Mouse (Mus musculus) intestine, embryonic 15.5 days (tissue): Measurements from ENCODE around the gene Ptf1a. TPM values are rescaled to one million over a fixed set of nuclear protein-coding genes. Genes with fewer than 3 reads are reported as not detected.

Experiments used
- ATAC-seq: fragments of 200-750 bp; cut with Nextera tagmentation; 2 replicates; pipeline ENCODE4 v1.8.0; 2017; ENCODE audit warnings: moderate TSS enrichment, moderate library complexity
- H3K27ac ChIP-seq: fragments of 300-500 bp; sonication (generic); 2 replicates; pipeline ENCODE4 v1.5.1; 2015; ENCODE audit warnings: mild to moderate bottlenecking, inconsistent platforms
- H3K27me3 ChIP-seq: fragments of 300-500 bp; sonication (generic); replicated peaks from 2 replicates; pipeline ENCODE4 v1.6.1; 2015; ENCODE audit warnings: inconsistent platforms
- H3K36me3 ChIP-seq: fragments of 300-500 bp; sonication (generic); 2 replicates; pipeline ENCODE4 v1.6.1; 2015; ENCODE audit warnings: inconsistent platforms
- H3K4me1 ChIP-seq: fragments of 300-500 bp; sonication (generic); replicated peaks from 2 replicates; pipeline ENCODE4 v1.6.1; 2015; ENCODE audit warnings: inconsistent platforms
- H3K4me2 ChIP-seq: fragments of 300-500 bp; sonication (generic); replicated peaks from 2 replicates; pipeline ENCODE4 v1.6.1; 2015; ENCODE audit warnings: mild to moderate bottlenecking, inconsistent platforms
- H3K4me3 ChIP-seq: fragments of 300-500 bp; sonication (generic); replicated peaks from 2 replicates; pipeline ENCODE4 v1.5.1; 2015; ENCODE audit warnings: inconsistent platforms
- H3K9ac ChIP-seq: fragments of 300-500 bp; sonication (generic); 2 replicates; pipeline ENCODE4 v1.6.1; 2015; ENCODE audit warnings: inconsistent platforms
- H3K9me3 ChIP-seq: fragments of 300-500 bp; sonication (generic); 2 replicates; pipeline ENCODE4 v1.6.1; 2016; ENCODE audit warnings: inconsistent platforms
- WGBS: fragments of 180-500 bp; shearing (Covaris S2); methylation state at CpG from one replicate; pipeline ENCODE4 v1.1.7; 2015; 5-methylcytosine and 5-hydroxymethylcytosine counted together
- polyA plus RNA-seq: library from polyadenylated mRNA; unstranded; fragments of >200 nt; fragmentation: Nextera tagmentation; extraction: Ambion mirVana; gene quantifications from 2 replicates; pipeline ENCODE4 v1.2.1, GENCODE M21; 2015

The Ptf1a gene
- polyA plus RNA-seq, 1 experiment from 2014 or later = 10.8 TPM

DNA sequence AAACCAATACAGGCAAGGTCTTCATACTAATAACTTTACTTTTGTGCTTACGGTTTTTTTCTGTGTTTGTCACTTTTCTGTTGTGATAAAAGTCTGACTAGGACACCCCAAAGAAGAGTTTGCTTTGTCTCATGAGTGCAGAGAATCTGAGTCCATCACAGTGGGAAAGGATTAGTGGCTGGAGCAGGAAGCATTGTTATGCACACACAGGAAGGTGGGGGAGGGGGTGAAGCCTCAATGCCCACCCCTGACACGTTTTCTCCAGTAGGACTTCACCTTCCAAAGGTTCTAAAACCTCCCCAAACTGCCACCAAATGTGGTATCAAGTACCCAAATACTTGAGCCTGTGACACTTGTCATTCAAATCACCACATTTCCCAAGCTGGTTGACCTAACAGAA is 16.5 kb downstream of the Ptf1a start:
- H3K36me3 ChIP-seq = no peaks in the 10 kb centered on the region
- no peaks in the 10 kb centered on the region for H3K9me3 ChIP-seq
- WGBS = 39% methylated on average over 2 of the region's 2 CpGs
- no peak overlapping the region for H3K4me3 ChIP-seq
- H3K4me2 ChIP-seq = no peak overlapping the region
- H3K4me1 ChIP-seq = no peaks in the 10 kb centered on the region
- no peak overlapping the region for H3K27ac ChIP-seq
- no peak for ATAC-seq
- H3K9ac ChIP-seq = no peak overlapping the region
- H3K27me3 ChIP-seq = peaks cover 12% of the 10 kb centered on the region

DNA sequence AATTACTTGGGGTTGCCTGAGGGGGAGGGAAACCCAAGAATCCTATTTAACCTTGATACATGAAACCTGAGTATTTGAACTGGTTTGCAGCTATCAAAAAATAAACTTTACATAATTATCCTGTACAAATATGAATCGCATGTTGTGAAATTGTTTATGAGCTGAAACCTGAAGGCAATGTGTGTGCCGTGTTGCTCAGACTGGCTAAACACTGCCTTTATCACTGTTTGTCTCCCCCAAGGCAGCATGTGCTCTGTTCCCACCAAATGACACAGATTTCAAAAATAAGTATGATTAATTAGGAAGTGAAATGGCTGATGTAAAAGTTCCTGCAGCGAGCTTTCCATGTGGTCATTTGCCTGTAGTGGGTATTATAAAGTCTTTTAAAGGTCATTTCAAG is 44.8 kb downstream of the Ptf1a start:
- no peak overlapping the region for H3K4me3 ChIP-seq
- no peak overlapping the region for H3K9ac ChIP-seq
- no peak overlapping the region for H3K4me2 ChIP-seq
- no peaks in the 10 kb centered on the region for H3K4me1 ChIP-seq
- WGBS = 69% methylated on average over 3 of the region's 3 CpGs
- ATAC-seq = peak; percentile 36; the same call in 1 of the 2 replicates
- H3K36me3 ChIP-seq = no peaks in the 10 kb centered on the region
- H3K9me3 ChIP-seq = no peaks in the 10 kb centered on the region
- no peaks in the 10 kb centered on the region for H3K27me3 ChIP-seq
- no peak overlapping the region for H3K27ac ChIP-seq

Other genes with a start within 250 kb of the Ptf1a start
- 0.16 TPM in 1 of 2 replicates, not detected in the other for gene Armc3, start 246.4 kb upstream of the Ptf1a start, polyA plus RNA-seq
- gene Msrb2, start 74.2 kb upstream of the Ptf1a start, polyA plus RNA-seq = 21.6 and 22.7 TPM in 2 replicates
- not detected in 2 replicates for gene 4921504E06Rik, start 108.3 kb downstream of the Ptf1a start, polyA plus RNA-seq
- gene Otud1, start 212.1 kb downstream of the Ptf1a start, polyA plus RNA-seq = 1.1 and 1.3 TPM in 2 replicates